In genomic region chr8:94584238-94584817, GRCm38 (mm10) we compare ENCODE assay signal across 8 mouse cellular contexts. TPM values are rescaled to one million over a fixed set of nuclear protein-coding genes. Genes with fewer than 3 reads are reported as not detected.
A peak's percentile ranks its signal among the peaks of the same experiment; 100 is the strongest.
DNase-seq lines count a peak whose midpoint lies in the region; ATAC-seq lines count a peak whose summit lies in the region.

No protein-coding gene starts in this region.

- no peak for ATAC-seq in cerebellum, adult (ENCODE audit: insufficient number of reproducible peaks, low FRiP score, low TSS enrichment)
- ATAC-seq in frontal cortex, adult (ENCODE audit: low TSS enrichment) = peak; percentile 96
- peak; percentile 97 for ATAC-seq in megakaryocyte, adult 5-6 weeks (ENCODE audit: poor library complexity, severe bottlenecking)

- DNase-seq in cerebellum, adult 18-20 months = peak; percentile 25 to 34
- DNase-seq in ovary, postnatal 14 days (ENCODE audit: low spot score) = peak; percentile 21
- no peak for DNase-seq in ovary, adult 18-20 months (ENCODE audit: low spot score)
- DNase-seq in kidney, postnatal 14 days = peak; percentile 67
- peak; percentile 54 for DNase-seq in right cerebral cortex, postnatal 14 days

RNA-seq across cellular contexts. Expression of gene Rspry1, which starts 17.4 kb away (rescaled TPM):
- total RNA-seq in megakaryocyte, adult 5-6 weeks (2015) = 31.8 and 36.4 TPM in 2 replicates
- 34.2 and 35.3 TPM in 2 replicates for total RNA-seq in megakaryocyte, adult 5-6 weeks (2017)

RNA-seq across cellular contexts. Expression of gene Fam192a, which starts 17.5 kb away (rescaled TPM):
- total RNA-seq in megakaryocyte, adult 5-6 weeks (2015) = 27.8 and 33.4 TPM in 2 replicates
- total RNA-seq in megakaryocyte, adult 5-6 weeks (2017) = 93.2 and 103 TPM in 2 replicates

RNA-seq across cellular contexts. Expression of gene Cpne2, which starts 51.5 kb away (rescaled TPM):
- 51.2 and 57.6 TPM in 2 replicates for total RNA-seq in megakaryocyte, adult 5-6 weeks (2015)
- 30.9 and 40.7 TPM in 2 replicates for total RNA-seq in megakaryocyte, adult 5-6 weeks (2017)
